Mouse (Mus musculus) brain, embryonic 18.5 days (tissue): Measurements from ENCODE around the gene Cryba2.

Experiments used
- DNase-seq: peaks from one replicate; pipeline ENCODE4 v3.0.0-alpha.2; 2012; ENCODE audit warnings: low read depth, low spot score

Cryba2 gene

DNA sequence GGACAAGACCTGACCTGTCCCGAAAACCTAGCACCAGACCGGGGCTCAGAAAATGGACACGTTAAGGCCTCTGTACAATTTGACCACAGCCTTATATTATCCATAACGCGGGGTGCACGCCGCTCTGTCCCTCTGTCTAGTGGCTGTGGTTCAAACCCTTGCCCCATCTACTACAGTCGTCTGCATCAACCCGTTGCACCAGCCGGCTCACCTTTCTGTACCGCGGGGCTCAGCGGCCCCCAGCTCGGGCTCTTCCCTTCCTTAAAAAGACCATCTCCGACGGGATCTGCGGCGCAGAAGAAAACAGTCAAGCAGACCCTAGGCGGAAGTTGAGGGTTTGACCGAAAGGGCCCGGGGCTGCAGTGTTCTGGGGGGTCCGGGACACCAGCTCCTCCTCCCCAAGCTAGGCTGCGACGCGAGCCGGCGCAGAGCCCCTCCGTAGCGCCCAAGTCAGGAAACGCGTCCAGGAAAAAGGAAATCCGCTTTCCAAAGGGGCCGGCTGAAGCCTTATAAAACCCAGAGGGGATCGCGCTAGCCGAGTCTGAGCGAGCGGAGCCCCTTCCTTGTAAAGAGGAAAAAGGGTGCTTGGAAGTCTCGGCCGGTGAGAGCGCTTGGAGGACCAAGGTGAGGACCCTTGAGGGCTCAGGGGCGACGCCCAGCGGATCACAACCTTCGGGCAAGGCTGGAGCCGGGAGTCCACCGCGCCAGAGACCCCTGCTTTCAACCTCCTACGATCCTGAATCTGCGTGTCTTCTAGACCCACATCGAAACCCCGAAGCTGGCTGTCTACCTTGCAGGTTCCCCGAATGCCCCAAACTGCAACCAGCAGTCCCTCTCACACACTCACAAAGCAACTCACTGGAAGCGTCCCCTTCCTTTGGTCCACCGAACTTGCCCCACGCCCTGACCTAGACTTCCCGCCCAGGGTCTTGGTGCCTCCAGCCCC is 8.5 kb downstream of the Cryba2 start:
- no peak for DNase-seq

DNA sequence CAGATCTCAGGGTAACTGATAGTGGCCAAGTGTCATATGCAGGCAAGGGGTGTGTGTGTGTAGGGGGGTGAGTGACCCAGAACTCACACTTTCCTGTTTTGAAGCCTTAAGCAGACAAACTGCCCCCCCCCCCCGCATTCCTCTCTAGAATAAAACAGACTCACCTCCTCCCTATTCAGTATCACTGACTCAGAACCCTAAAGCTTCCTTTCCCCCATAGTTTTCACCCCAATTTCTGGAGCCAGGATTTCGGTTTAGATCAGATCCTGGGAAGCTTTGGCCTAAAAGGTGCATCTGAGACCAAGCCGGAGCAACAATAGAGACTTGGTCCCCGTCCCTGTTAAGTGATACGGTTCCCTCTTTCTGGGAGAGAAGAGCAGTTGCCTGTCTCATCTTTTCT is 9.5 kb downstream of the Cryba2 start:
- DNase-seq: no peak

DNA sequence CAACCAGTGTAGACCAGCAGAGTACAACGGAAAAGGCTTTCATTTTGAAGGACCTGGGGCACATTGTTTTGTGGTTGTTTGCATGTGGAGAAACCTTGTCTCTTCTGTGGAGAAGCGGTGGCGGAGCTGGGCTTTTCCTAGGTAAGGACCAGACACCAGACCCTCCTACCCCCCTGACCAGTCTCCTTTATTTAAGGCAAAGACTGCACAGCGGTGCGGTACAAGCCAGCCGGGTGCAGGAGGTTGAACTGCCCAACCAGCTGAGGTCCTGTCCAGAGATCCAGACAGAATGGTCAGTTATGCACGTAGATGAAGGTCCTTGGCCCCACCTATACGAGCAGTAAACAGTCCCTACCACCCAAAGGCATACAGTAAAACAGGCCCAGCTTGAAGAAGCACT is 10.1 kb downstream of the Cryba2 start:
- no peak for DNase-seq

DNA sequence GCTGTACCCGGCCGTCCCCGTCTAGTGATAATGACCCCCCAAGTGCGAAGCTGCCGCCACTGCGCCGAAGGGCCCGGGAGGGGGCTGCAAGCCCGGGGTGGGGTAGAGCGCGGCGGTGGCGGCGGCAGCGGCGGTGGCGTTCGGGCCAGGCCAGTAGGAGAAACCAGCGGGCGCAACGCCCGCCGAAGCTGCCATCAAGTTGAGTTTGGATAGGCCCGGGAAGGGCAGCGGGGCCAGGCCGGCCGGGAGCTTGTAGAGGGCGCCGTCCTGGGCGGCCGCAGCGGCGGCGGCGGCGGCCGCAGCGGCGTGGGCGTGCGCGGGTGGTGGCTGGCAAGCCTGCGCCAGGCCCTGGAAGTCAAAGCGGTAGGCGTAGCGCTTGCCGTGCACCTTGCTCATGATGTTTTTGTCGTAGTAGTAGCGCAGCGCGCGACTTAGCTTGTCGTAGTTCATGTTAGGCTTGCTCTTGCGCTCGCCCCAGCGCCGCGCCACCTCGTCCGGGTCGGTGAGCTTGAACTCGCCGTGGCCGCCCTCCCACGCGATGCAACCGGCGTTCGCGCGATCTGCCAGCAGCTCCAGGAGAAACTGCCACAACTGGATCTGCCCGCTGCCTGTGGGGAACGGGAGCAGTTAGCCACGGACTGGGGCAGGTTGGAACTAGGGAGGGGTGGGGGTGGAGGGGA is 10.7 kb downstream of the Cryba2 start:
- DNase-seq: no peak

DNA sequence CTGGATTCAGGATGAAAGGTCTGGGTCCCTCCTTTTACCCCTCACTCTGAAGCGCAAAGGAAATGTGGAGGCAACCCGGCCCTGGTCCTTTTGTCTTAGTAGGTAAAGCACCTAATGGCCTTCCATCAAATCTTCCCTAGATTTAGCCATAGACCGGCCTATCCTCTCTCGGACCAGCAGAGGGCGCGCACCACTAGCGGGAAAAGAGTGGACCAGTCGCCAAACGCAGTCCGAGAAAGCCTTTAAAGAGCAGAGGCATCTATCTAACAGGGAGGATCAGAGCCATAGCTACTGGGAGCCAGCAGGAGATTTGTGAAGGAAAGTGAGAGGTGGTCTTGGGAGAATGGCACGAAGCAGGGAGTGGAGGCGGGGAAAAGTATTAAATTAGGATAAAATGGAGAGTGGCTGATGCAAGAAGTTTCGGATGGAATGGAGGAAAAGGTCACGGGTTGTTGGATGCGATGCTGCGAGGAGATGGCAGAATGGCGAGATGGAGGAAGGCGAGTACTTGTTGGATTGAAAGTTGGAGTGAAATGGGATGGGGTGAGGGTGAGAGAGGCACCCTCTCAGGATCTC is 12.1 kb downstream of the Cryba2 start:
- DNase-seq: no peak

DNA sequence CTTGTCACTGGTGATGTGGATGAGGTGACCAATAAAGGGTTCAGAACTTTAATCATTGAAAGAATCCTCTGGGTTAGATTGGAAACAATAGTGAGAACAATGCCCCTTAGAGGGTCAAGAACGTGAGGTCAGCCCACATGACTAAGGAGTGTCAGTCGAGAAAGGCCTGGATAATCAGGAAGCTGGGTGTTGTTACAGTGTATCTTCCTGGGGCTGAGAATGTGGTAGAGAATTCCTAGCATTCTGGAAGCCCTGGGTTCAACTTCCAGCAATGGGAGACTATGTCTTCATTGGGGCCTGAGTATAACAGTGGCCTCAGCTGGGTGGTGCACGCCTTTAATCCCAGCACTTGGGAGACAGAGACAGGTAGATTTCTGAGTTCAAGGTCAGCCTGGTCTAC is 15.7 kb downstream of the Cryba2 start:
- DNase-seq: no peak

DNA sequence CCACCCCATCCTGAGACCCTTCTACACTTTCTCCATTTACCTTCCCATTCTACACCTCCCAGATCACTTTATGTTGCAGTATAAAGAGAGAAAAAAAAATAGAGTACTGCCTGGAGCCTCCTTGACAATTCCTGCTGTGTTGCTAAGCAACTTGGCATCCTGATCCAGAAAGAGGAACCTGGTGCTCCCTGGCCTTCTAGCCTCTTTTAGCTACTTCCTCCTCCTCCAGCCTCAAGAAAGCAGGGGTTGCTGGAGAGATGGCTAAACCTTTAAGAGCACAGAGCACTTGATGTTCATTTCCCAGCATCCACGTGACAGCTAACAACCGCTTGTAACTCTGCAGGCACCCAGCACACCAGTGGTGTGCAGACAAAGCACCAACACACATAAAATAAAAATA is 20.7 kb downstream of the Cryba2 start:
- no peak for DNase-seq

DNA sequence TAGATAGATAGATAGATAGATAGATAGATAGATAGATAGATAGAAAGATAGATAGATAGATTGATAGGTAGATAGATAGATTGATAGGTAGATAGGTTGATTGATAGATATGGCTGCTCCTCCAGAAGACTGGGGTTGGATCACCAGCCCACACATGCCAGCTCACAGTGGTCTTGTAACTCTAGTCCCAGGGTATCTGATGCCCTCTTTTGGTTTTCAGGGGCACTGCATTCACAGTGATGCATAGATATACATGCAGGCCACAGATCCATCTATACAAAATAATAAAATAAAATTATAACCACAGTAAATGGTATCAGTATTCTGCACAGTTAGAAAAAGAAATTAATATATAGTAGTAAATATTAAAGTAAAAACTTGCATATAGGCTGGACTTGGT is 31.2 kb downstream of the Cryba2 start:
- no peak for DNase-seq

DNA sequence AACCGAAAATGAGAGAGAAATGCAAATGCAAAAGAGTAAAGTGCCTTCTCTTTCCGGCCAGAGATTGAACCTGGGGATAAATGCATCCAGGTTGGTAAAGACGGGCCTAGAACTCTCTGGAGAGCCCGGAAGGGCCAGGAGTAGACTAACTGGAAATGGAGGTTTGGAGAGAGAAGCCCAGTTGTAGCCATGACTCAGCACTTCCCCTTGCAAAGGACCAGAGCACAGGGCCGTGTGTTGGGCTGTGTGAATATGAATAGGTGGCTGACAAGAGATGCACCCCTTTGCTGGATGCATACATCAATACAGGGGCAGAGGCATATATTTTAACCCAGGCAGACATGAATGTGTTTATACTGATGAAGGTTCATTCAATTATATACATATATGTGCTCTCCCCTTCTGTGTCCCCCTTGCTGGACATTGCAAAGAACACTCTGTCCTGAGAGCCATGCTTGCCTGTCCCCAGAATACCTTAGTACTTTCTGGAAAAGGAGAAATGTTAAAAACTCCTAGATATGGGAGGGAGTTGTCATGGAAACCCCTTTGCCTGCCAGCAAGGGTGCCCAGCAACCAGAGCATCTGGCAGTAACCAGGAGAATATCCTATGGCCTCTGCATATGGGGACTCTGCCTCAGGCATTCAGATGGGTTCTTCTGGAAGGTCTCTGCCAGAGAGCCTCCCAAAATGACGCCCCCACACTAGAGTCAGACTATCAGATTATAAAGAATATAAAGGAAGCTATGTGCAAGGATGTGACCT is 33.5 kb downstream of the Cryba2 start:
- no peak for DNase-seq

DNA sequence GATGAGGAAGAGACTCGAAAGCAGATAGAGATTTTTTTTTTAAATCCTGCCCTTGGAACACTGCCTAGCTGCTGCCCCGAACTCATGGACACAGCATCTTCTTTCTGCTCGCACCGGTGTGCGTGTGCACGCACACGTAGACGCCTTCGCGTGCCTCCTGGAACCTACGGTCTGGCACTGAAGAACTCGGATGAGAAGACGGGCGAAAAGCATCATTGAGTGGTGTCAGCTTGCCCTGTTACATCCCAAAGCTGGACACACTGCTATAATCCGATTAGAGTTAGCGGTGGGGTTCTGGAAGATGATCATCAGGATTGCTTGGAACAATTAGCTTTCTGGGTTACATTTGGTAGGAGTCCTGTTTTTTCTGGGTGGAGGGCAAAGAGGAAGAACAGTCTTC is 34.1 kb downstream of the Cryba2 start:
- DNase-seq: no peak

DNA sequence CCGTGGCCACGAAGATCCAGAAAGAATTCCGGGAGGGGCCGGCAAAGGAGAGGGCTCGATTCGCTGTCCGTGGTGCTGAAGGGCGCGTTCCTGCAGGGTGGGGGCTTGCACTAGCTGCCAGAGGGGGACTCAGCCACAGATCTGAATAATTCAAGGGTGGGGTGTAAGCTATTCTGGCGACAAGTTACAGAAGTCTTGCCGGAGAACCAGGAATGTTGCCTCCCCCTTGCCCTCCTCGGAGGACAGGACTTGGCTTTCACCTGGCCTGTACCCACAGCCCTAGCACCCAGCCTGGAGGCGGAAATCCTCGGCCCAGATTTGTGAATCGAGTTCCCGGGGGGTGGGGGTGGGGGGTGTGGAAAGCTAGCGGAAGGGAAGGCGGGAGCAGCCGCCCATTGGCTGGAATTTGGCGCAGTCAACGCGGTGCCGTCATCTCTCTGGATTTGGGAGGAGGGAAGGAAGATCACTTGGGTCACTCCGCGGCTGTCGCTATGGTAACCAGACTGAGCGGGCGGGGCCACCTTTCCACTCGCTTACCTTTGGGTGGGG is 34.7 kb downstream of the Cryba2 start:
- DNase-seq: peak; percentile 87

DNA sequence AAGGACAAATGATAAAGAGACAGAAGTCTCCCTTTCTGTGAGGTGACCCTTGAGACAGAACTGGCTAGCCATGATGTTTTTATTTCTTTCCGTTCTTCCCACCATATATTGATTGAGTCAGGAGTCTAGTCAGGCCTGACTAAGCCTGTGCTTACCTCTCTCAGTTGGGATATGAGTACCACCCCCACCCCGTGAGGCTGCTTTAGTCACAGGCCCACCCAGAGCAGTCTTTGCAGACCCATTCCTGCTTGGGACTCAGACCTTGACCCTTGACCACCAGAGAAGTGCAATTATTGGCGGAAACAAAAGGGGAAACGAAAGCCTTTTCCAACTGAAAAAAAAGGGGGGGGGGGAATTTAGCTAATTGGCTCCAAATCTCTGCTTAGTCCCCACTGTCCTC is 35.3 kb downstream of the Cryba2 start:
- DNase-seq: no peak

DNA sequence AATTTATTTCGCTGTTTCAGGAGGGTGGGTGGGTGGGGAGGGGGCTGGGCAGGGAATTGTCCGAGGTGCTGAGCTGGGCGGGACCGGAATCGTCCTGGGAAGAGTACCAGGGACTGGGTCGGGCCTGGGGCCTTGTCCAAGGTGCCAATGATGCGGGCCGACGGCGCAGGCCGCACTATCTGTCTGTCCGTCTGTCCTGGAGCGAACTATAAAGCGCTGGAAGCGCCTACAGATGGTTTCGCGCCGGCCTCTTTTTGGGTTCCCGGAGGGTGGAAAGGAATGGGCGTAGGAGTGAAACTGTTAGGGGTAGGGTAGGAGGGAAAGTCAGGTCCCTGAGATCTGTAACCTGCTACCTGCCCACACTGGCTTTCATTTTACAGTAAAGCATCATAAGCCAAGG is 35.7 kb downstream of the Cryba2 start:
- DNase-seq: no peak

DNA sequence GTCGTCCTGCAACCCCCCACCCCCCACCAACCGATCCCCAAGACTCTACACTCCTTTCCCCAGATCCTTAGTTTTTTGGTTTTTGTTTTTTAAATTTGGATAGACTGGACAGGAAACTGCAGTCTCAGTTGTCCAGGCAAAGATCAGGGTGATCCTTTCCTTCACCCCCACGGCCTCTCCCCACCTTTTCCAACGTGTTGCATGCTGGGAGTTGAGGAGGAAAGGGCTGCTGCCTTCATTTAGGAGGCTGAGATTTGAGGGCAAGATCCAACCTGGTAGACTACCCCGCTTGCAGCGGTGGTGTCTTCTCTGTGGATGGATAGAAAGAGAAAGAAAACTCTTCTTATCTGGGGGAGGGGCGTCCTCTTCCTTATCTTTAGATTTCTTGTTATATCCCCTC is 36.2 kb downstream of the Cryba2 start:
- no peak for DNase-seq

DNA sequence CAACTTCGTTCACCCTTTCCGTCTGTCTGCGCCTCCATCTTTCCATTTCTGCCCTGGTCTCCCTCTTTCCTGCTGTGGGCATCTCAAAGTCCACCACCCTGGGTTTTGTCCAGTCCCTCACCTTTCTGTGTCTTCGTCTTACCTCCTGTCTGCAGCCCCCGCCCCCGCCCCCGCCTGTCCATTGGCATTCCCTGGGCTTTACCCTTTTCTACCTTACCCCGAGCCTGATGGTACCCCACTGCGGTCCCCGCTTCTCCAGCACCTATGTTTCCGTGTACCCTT is 36.6 kb downstream of the Cryba2 start:
- DNase-seq: no peak

DNA sequence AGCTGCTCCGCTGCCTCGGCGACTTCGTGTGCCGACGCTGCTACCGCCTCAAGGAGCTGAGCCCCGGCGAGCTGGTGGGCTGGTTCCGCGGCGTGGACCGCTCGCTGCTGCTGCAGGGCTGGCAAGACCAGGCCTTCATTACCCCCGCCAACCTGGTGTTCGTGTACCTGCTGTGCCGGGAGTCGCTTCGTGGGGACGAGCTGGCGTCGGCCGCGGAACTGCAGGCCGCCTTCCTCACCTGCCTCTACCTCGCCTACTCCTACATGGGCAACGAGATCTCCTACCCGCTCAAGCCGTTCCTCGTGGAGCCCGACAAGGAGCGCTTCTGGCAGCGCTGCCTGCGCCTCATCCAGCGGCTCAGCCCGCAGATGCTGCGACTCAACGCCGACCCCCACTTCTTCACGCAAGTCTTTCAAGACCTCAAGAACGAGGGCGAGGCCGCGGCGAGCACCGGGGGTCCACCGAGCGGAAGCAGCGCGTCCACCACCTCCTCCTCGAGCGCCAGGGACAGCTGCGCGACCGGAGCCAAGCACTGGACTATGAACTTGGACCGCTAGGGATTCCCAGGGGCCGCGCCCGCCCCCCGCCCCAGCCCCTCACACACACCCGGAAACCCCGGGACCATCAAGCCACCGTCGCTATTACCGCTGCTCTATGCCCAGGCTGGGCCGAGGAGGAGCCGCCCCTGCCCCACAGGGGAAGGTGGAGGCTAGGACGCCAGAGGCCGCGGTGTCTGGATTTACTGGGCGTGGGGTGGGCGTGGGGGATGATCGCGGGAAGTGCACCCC is 37.1 kb downstream of the Cryba2 start:
- no peak for DNase-seq

DNA sequence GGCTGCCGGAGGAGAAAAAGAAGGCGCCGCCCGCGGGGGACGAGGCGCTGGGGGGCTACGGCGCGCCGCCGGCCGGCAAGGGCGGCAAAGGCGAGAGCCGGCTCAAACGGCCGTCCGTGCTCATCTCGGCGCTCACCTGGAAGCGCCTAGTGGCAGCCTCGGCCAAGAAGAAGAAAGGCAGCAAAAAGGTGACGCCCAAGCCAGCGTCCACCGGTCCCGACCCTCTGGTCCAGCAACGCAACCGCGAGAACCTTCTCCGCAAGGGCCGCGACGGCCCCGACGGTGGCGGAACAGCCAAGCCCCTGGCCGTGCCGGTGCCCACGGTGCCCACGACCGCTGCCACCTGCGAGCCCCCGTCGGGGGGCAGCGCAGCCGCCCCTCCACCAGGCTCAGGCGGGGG is 37.8 kb downstream of the Cryba2 start:
- DNase-seq: no peak

DNA sequence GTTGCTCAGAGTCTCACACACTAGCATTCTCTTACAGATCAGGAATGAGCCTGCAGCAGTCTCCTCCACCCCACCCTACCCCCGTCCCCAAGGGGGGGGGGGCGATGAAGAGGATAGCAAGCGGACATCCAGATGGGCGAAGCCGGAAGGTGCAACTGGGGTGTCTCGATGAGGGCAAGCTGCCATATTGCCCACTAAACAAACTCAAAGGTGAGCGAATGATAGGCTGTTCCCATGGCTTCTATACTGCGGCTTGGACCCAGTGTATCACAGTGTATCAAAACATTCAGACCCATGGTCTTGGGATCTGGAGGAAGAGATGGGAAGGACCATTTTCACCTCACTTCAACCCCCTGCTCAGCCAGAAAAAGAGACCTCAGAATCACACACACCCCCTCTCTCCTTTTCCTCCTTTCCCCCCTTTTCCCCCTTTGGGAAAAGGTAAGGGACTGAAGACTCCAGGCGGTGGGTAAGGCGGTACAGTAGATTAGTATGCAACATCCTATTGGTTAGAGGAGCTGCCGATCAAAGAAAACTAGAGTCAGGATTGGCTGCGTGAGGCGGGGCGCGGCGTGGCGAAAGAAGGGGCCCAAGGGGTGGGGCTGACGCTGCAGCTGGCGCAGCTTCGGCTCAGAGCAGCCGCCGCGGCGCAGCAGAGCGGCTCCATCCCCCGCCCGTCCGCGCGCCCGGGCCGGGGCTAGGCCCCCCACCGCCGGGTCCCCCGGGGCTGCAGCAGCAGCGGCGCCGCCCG is 38.5 kb downstream of the Cryba2 start, which contains the start of gene Cdk5r2:
Gene Cdk5r2 (plus strand): TSS at position 629 of the 751 bp plus-strand sequence.
- peak; percentile 91 for DNase-seq

DNA sequence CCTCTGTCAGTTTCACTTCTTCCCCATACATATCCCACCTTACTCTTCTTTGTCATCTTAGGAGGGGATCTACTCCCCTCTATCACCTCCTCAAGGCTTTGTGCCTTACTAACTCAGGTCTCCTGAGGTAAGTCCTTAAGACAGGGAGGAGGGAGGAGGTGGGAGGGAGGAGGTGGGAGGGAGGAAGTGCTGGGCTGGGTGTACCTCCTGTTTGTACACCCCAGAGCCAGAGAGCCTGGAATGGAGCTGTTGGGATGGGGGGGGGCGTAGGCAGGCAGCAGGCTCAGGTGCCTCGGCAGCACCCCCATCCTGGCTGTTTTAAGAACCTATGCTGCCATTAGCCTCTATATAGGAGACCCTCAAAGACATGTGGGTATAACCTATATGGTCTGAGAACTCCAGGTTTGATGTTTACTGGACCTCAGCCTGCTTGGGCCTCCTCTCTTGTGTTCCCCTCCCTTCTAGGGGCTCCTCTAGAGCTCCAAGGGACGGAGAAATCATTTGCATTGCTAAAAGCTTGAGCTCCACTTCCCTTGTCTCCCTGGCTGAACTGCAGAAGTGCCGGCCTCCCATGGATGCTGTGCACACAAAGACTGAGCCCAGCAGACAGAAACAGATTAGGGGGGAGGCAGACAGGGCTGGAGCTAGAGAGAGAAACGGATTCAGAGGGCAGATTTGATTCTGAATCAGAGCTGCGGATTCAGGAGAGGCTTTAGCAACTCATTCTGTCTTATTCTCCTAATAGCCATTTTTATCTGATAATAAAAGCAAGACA is 41.8 kb downstream of the Cryba2 start:
- no peak for DNase-seq

DNA sequence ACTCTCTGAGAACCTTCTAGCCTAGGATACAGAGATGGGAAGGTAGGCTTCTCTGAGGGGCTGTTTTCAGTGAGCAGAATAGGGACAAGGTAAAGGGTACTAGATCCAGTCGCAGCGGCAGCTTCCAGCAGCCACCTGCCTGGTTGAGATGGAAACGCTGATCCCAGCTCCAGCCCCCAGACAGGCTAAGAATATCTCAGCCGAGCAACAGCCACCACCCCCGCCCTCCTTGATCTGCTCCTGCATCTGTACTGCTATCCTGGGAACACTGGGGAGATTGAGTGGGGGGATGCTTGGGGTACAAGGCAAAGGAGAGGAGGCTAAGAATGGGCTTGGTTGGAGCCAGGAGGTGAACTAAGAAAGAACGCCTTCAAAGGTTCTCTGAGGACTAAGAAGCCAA is 42.7 kb downstream of the Cryba2 start:
- no peak for DNase-seq
